Comparison of ENCODE assay signal across 8 mouse cellular contexts in genomic region chr7:13023928-13024731, GRCm38 (mm10). TPM values are rescaled to one million over a fixed set of nuclear protein-coding genes. Genes with fewer than 3 reads are reported as not detected.
DNase-seq lines count a peak whose midpoint lies in the region; ATAC-seq lines count a peak whose summit lies in the region.

No protein-coding gene starts in this region.

- intact Hi-C loops in left cerebral cortex, postnatal 36 days (cut with DNase I) = no loop called here

- H3K4me1 ChIP-seq in intestine, embryonic 16.5 days (ENCODE audit: control insufficient read depth, insufficient read depth, low read length) = peaks cover 21% of the 10 kb centered on the region
- H3K4me1 ChIP-seq in midbrain, embryonic 10.5 days = peaks cover 39% of the 10 kb centered on the region

- peak overlapping the region; percentile 92 for H3K4me2 ChIP-seq in intestine, embryonic 16.5 days (ENCODE audit: low read depth, low read length)

- H3K36me3 ChIP-seq in intestine, embryonic 16.5 days (ENCODE audit: control insufficient read depth, insufficient read depth, low read length) = peaks cover 18% of the 10 kb centered on the region
- peaks cover 42% of the 10 kb centered on the region for H3K36me3 ChIP-seq in midbrain, embryonic 10.5 days

- H3K4me3 ChIP-seq in intestine, embryonic 16.5 days (ENCODE audit: low read length) = peak overlapping the region; percentile 93
- peak overlapping the region; percentile 78 for H3K4me3 ChIP-seq in midbrain, embryonic 10.5 days

- DNase-seq in adrenal gland, postnatal 10 days = peak; percentile 95
- peak; percentile 98 for DNase-seq in embryo, embryonic 9.5 days (ENCODE audit: extremely low spot score)
- DNase-seq in gastrocnemius, postnatal 4 days (ENCODE audit: low spot score in 2 of 2) = peak; percentile 92 to 95
- DNase-seq in left cerebral cortex, postnatal 36 days (ENCODE audit: low spot score in 2 of 2) = peak; percentile 96 to 98
- peak; percentile 97 for DNase-seq in midbrain, embryonic 10.5 days (ENCODE audit: low spot score)
- DNase-seq in right cerebral cortex, postnatal 36 days (ENCODE audit: low spot score in 2 of 2) = peak; percentile 91 to 92
- peak; percentile 93 for DNase-seq in urinary bladder, postnatal 4 days (ENCODE audit: low spot score in 2 of 2)

- no peaks in the 10 kb centered on the region for H3K9me3 ChIP-seq in intestine, embryonic 16.5 days (ENCODE audit: control insufficient read depth, low read length)
- no peaks in the 10 kb centered on the region for H3K9me3 ChIP-seq in midbrain, embryonic 10.5 days (replicated peaks)

- under 1% methylated on average over 76 of the region's 95 CpGs for WGBS in intestine, embryonic 16.5 days
- WGBS in midbrain, embryonic 10.5 days = under 1% methylated on average over 93 of the region's 95 CpGs

- peak overlapping the region; percentile 99 for H3K27ac ChIP-seq in intestine, embryonic 16.5 days (ENCODE audit: low read length)
- H3K27ac ChIP-seq in midbrain, embryonic 10.5 days (replicated peaks) = peak overlapping the region; percentile 98

- peak; percentile 81 for ATAC-seq in intestine, embryonic 16.5 days

- H3K27me3 ChIP-seq in intestine, embryonic 16.5 days (replicated peaks; ENCODE audit: control insufficient read depth, insufficient read depth, low read length) = no peaks in the 10 kb centered on the region
- H3K27me3 ChIP-seq in midbrain, embryonic 10.5 days (ENCODE audit: low read depth, poor library complexity, severe bottlenecking) = no peaks in the 10 kb centered on the region

- peak overlapping the region; percentile 98 for H3K9ac ChIP-seq in intestine, embryonic 16.5 days (ENCODE audit: low read depth, low read length)

RNA-seq across cellular contexts. Expression of gene Chmp2a, which starts 10.5 kb away (rescaled TPM):
- total RNA-seq in adrenal gland, postnatal 10 days (2021) = 100 to 1,000 TPM; 165 to 169 TPM
- 100 to 1,000 TPM; 135 to 143 TPM for total RNA-seq in gastrocnemius, postnatal 4 days (2021)
- polyA plus RNA-seq in intestine, embryonic 16.5 days (2015; fragmentation: Nextera tagmentation; extraction: Ambion mirVana) = 199 and 202 TPM in 2 replicates
- total RNA-seq in left cerebral cortex, postnatal 36 days (2021) = 100 to 1,000 TPM; 124 to 136 TPM
- 113 and 133 TPM in 2 replicates for polyA plus RNA-seq in midbrain, embryonic 10.5 days (2016; fragmentation: Nextera tagmentation; extraction: Ambion mirVana)

RNA-seq across cellular contexts. Expression of gene Ube2m, which starts 13.9 kb away (rescaled TPM):
- 100 to 1,000 TPM; 175 to 186 TPM for total RNA-seq in adrenal gland, postnatal 10 days (2021)
- 100 to 1,000 TPM; 163 to 175 TPM for total RNA-seq in gastrocnemius, postnatal 4 days (2021)
- 19.5 and 25.0 TPM in 2 replicates for polyA plus RNA-seq in intestine, embryonic 16.5 days (2015; fragmentation: Nextera tagmentation; extraction: Ambion mirVana)
- total RNA-seq in left cerebral cortex, postnatal 36 days (2021) = 100 to 1,000 TPM; 210 to 252 TPM
- 84.5 and 103 TPM in 2 replicates for polyA plus RNA-seq in midbrain, embryonic 10.5 days (2016; fragmentation: Nextera tagmentation; extraction: Ambion mirVana)

RNA-seq across cellular contexts. Expression of gene Zbtb45, which starts 14.3 kb away (rescaled TPM):
- total RNA-seq in adrenal gland, postnatal 10 days (2021) = 10 to 100 TPM; 11.3 to 13.6 TPM
- total RNA-seq in gastrocnemius, postnatal 4 days (2021) = 10 to 100 TPM; 10.4 to 13.5 TPM
- 22.2 and 23.2 TPM in 2 replicates for polyA plus RNA-seq in intestine, embryonic 16.5 days (2015; fragmentation: Nextera tagmentation; extraction: Ambion mirVana)
- total RNA-seq in left cerebral cortex, postnatal 36 days (2021) = 10 to 100 TPM; 35.8 to 36.5 TPM
- 32.7 and 36.4 TPM in 2 replicates for polyA plus RNA-seq in midbrain, embryonic 10.5 days (2016; fragmentation: Nextera tagmentation; extraction: Ambion mirVana)

RNA-seq across cellular contexts. Expression of gene Trim28, which starts 25.2 kb away (rescaled TPM):
- 100 to 1,000 TPM; 218 to 247 TPM for total RNA-seq in adrenal gland, postnatal 10 days (2021)
- 100 to 1,000 TPM; 232 to 252 TPM for total RNA-seq in gastrocnemius, postnatal 4 days (2021)
- polyA plus RNA-seq in intestine, embryonic 16.5 days (2015; fragmentation: Nextera tagmentation; extraction: Ambion mirVana) = 116 and 131 TPM in 2 replicates
- 100 to 1,000 TPM; 199 to 217 TPM for total RNA-seq in left cerebral cortex, postnatal 36 days (2021)
- polyA plus RNA-seq in midbrain, embryonic 10.5 days (2016; fragmentation: Nextera tagmentation; extraction: Ambion mirVana) = 349 and 398 TPM in 2 replicates

RNA-seq across cellular contexts. Expression of gene Slc27a5, which starts 26.1 kb away (rescaled TPM):
- total RNA-seq in adrenal gland, postnatal 10 days (2021) = 10 to 100 TPM; 24.2 to 50.8 TPM
- total RNA-seq in gastrocnemius, postnatal 4 days (2021) = under 1 TPM; 0.10 to 0.20 TPM
- polyA plus RNA-seq in intestine, embryonic 16.5 days (2015; fragmentation: Nextera tagmentation; extraction: Ambion mirVana) = 0.84 and 0.89 TPM in 2 replicates
- under 1 TPM in 1 of 2 experiments, not detected in 1; 0.34 TPM for total RNA-seq in left cerebral cortex, postnatal 36 days (2021)
- polyA plus RNA-seq in midbrain, embryonic 10.5 days (2016; fragmentation: Nextera tagmentation; extraction: Ambion mirVana) = 0.05 and 0.07 TPM in 2 replicates

Comparison
In these comparisons a context has a peak if more than half of its experiments do, and no peak if none do; other contexts are left out.
1. Peak in every context shown above with its lines: DNase-seq, ATAC-seq, H3K4me3 ChIP-seq and H3K27ac ChIP-seq.